Mouse (Mus musculus): ENCODE results near the gene Tnfaip6. TPM values are rescaled to one million over a fixed set of nuclear protein-coding genes. Genes with fewer than 3 reads are reported as not detected.
A peak's percentile ranks its signal among the peaks of the same experiment; 100 is the strongest.
"Not testable (repeated sequence)": the region's sequence is repeated elsewhere in the genome, so short reads cannot be mapped to it uniquely, and the experiment has no call there.

Gene Tnfaip6
- 0.22 and 0.34 TPM in 2 replicates for polyA plus RNA-seq (2015; fragmentation: Nextera tagmentation; extraction: Ambion mirVana)

DNA sequence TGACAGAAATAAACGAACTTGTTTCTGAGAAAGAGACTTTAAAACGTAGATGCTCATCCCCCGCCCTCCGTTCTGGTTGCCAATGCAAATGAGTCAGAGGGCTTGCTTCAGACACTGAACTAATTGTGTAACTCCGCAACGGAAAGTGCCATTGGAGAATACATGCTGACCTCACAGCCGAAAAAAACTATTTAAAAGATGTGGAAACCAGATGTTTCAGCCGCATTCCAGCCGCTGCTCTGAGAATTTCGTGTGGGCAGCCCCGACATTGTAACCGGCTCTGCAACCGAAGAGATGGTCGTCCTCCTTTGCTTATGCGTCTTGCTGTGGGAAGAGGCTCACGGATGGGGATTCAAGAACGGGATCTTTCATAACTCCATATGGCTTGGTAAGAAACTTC, at the start of gene Tnfaip6:
TSS of gene Tnfaip6 (plus strand) at position 128 of the 400 bp plus-strand sequence.
- WGBS (ENCODE audit: insufficient replicate concordance) = 5% methylated on average over 17 of the region's 17 CpGs
- H3K4me1 ChIP-seq (ENCODE audit: insufficient read depth) = no peaks in the 10 kb centered on the region
- H3K4me2 ChIP-seq (ENCODE audit: low read depth, low read length) = peak within 1 kb of the TSS; percentile 66
- H3K4me3 ChIP-seq (ENCODE audit: low read depth, low read length) = peak within 1 kb of the TSS; percentile 38
- no peaks in the 10 kb centered on the region for H3K9me3 ChIP-seq (ENCODE audit: low read length)
- no peak within 1 kb of the TSS for H3K9ac ChIP-seq (replicated peaks)
- no peak for TF ChIP-seq CTCF (IDR thresholded peaks at IDR 0.05; ENCODE audit: low read depth)
- TF ChIP-seq EP300 (IDR thresholded peaks at IDR 0.05; ENCODE audit: low read depth) = peak; percentile 15; the same call in 1 of the 2 replicates
- H3K27me3 ChIP-seq (ENCODE audit: insufficient read depth, low read length) = 0 out of 2 replicates have a peak, but pooled peaks cover 3% of the 10 kb centered on the region
- DNase-seq (peak; percentile 62), ATAC-seq (peak; percentile 91)
- no peaks in the 10 kb centered on the region for H3K36me3 ChIP-seq (replicated peaks; ENCODE audit: insufficient read depth, low read length)
- no peak within 1 kb of the TSS for H3K27ac ChIP-seq (ENCODE audit: low read depth)

DNA sequence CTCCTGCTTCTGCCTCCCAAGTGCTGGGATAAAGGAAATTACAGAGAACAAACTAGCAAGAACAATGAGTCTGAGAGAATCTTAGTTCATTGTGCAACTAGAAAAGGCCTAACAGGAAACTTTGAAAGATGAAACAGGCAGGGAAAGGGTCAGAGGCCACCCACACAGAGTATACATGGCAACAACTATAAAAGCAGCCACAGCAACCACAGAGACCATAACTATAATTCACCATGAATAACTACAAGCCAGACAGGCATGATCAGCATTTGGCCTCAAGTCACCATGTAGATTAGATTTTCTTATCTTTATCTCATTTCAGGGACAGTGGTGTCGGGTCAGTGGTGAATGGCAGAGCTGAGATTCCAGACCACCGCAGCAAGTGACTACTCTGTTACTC, 48.2 kb upstream of the Tnfaip6 start:
- TF ChIP-seq CTCF (IDR thresholded peaks at IDR 0.05; ENCODE audit: low read depth) = no peak
- no peak for TF ChIP-seq EP300 (IDR thresholded peaks at IDR 0.05; ENCODE audit: low read depth)
- Histone ChIP-seq H3K27ac (ENCODE audit: low read depth) (no peak overlapping the region), H3K27me3 (ENCODE audit: insufficient read depth, low read length) (no peaks in the 10 kb centered on the region), H3K9ac (replicated peaks) (no peak overlapping the region), H3K4me1 (ENCODE audit: insufficient read depth) (no peaks in the 10 kb centered on the region), H3K4me2 (ENCODE audit: low read depth, low read length) (no peak overlapping the region), H3K36me3 (replicated peaks; ENCODE audit: insufficient read depth, low read length) (no peaks in the 10 kb centered on the region), H3K9me3 (ENCODE audit: low read length) (no peaks in the 10 kb centered on the region), H3K4me3 (ENCODE audit: low read depth, low read length) (no peak overlapping the region)
- ATAC-seq (no peak), DNase-seq (no peak)
- WGBS (ENCODE audit: insufficient replicate concordance) = 59% methylated on average over 2 of the region's 2 CpGs

DNA sequence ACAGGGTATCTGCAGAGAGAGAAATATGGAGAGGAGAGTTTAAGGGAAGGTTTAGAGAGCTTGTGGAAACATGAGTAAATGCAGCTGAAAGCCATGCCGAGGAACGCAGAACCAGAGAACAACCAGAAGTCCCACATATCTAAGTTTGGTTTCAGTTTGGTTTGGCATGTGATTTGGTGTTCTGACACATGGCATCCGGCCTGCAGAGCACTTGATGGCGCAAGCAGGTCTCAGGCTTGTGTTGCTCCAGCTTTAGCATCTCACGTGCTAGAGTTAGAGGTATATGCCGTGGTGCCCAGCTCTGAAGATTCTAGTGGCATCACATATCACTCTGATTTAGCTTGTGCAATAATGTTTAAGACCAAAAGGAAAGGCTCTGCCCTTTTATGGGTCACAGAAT, 46.4 kb upstream of the Tnfaip6 start:
- H3K4me3 ChIP-seq (ENCODE audit: low read depth, low read length) = no peak overlapping the region
- no peaks in the 10 kb centered on the region for H3K4me1 ChIP-seq (ENCODE audit: insufficient read depth)
- H3K9me3 ChIP-seq (ENCODE audit: low read length) = no peaks in the 10 kb centered on the region
- H3K27ac ChIP-seq (ENCODE audit: low read depth) = no peak overlapping the region
- H3K4me2 ChIP-seq (ENCODE audit: low read depth, low read length) = no peak overlapping the region
- ATAC-seq (no peak), DNase-seq (no peak)
- 73% methylated on average over 6 of the region's 6 CpGs for WGBS (ENCODE audit: insufficient replicate concordance)
- TF ChIP-seq EP300 (IDR thresholded peaks at IDR 0.05; ENCODE audit: low read depth) (no peak), CTCF (IDR thresholded peaks at IDR 0.05; ENCODE audit: low read depth) (no peak)
- no peaks in the 10 kb centered on the region for H3K27me3 ChIP-seq (ENCODE audit: insufficient read depth, low read length)
- H3K9ac ChIP-seq (replicated peaks) = no peak overlapping the region
- no peaks in the 10 kb centered on the region for H3K36me3 ChIP-seq (replicated peaks; ENCODE audit: insufficient read depth, low read length)

DNA sequence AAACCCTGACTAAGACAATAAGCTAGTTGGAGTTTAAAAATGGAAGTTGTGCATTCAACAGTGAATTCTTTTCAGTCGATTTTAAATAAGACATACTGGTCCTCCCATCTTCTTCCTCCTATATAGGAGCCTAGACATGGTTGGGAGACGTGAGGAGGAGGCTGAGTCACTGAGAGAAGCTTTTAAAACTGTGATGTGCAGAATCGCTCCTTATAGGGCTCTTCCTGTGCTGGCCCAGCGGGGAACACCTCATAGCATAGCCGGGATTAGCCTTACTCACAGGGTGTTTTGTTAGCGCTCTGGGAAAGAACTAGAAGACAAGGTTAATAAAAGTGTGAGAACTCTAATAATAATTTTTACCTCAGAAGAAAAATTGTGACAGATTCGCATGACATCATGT, 37.8 kb upstream of the Tnfaip6 start:
- Histone ChIP-seq H3K27ac (ENCODE audit: low read depth) (no peak overlapping the region), H3K4me1 (ENCODE audit: insufficient read depth) (no peaks in the 10 kb centered on the region), H3K9ac (replicated peaks) (no peak overlapping the region), H3K4me2 (ENCODE audit: low read depth, low read length) (no peak overlapping the region), H3K36me3 (replicated peaks; ENCODE audit: insufficient read depth, low read length) (no peaks in the 10 kb centered on the region), H3K27me3 (ENCODE audit: insufficient read depth, low read length) (no peaks in the 10 kb centered on the region), H3K9me3 (ENCODE audit: low read length) (no peaks in the 10 kb centered on the region), H3K4me3 (ENCODE audit: low read depth, low read length) (no peak overlapping the region)
- 68% methylated on average over 7 of the region's 7 CpGs for WGBS (ENCODE audit: insufficient replicate concordance)
- TF ChIP-seq CTCF (IDR thresholded peaks at IDR 0.05; ENCODE audit: low read depth) (no peak), EP300 (IDR thresholded peaks at IDR 0.05; ENCODE audit: low read depth) (no peak)
- ATAC-seq (no peak), DNase-seq (no peak)

DNA sequence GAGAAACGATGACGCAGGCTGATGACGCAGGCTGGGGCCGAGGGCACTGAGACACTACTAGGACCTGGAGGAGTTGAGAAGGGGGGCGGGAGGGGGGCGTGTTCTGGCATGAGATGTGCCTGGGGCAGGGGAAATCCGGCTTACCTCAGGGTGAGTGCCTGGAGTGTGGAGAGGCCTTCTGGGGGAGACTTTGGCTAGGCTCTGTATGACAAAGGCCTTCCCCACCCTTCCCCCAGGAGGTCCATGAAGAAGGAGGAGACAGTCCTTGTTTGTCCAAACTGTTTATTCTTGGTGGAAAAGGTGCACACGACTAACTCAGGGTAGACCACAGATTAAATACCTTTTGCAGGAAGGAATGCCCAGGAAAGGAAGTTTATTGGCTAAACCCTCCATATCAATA, 36.3 kb upstream of the Tnfaip6 start:
- 81% methylated on average over 8 of the region's 8 CpGs for WGBS (ENCODE audit: insufficient replicate concordance)
- Histone ChIP-seq H3K36me3 (replicated peaks; ENCODE audit: insufficient read depth, low read length) (no peaks in the 10 kb centered on the region), H3K4me2 (ENCODE audit: low read depth, low read length) (no peak overlapping the region), H3K9me3 (ENCODE audit: low read length) (no peaks in the 10 kb centered on the region), H3K27me3 (ENCODE audit: insufficient read depth, low read length) (no peaks in the 10 kb centered on the region), H3K9ac (replicated peaks) (no peak overlapping the region), H3K4me3 (ENCODE audit: low read depth, low read length) (no peak overlapping the region), H3K4me1 (ENCODE audit: insufficient read depth) (no peaks in the 10 kb centered on the region), H3K27ac (ENCODE audit: low read depth) (no peak overlapping the region)
- no peak for DNase-seq
- ATAC-seq = no peak
- TF ChIP-seq CTCF (IDR thresholded peaks at IDR 0.05; ENCODE audit: low read depth) (no peak), EP300 (IDR thresholded peaks at IDR 0.05; ENCODE audit: low read depth) (no peak)

DNA sequence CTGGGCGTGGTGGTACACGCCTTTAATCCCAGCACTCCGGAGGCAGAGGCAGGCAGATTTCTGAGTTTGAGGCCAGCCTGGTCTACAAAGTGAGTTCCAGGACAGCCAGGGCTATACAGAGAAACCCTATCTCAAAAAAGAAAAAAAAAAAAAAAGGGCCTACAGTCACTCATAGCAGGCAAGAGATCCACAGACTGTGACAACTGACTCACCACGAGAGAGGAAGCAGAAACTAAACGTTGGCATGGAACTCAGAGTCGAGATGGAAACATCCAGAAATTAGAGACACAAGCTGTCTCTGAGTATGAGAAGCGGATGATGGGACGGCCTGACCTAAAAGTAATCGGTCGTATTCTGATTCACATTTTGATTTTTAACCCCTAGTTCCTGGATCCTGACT, 35.5 kb upstream of the Tnfaip6 start:
- 75% methylated on average over 10 of the region's 10 CpGs for WGBS (ENCODE audit: insufficient replicate concordance)
- H3K4me2 ChIP-seq (ENCODE audit: low read depth, low read length); H3K4me1 ChIP-seq (ENCODE audit: insufficient read depth); ATAC-seq; H3K9ac ChIP-seq (replicated peaks); H3K4me3 ChIP-seq (ENCODE audit: low read depth, low read length); H3K27ac ChIP-seq (ENCODE audit: low read depth); DNase-seq; H3K27me3 ChIP-seq (ENCODE audit: insufficient read depth, low read length); H3K36me3 ChIP-seq (replicated peaks; ENCODE audit: insufficient read depth, low read length); H3K9me3 ChIP-seq (ENCODE audit: low read length): not testable (repeated sequence)

DNA sequence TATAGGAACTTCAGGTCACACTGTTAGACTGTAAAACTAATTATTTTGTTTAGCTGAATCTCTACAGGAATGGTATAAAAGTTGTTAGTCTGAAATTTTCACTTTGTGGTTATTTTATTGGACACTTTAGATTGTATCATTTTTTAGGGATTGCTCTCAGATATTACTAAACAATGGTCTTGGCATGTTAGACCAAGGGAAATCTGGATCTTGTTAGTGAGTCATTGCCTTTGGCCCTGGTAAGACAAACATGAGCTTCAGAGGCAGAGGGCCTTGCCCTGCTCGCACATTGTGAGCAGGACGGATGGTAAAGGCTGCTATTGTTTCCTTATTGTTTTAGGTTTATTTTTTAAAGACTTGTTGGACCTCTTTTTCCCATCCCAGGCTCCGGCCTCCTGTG, 31.4 kb upstream of the Tnfaip6 start:
- Histone ChIP-seq H3K27me3 (ENCODE audit: insufficient read depth, low read length) (no peaks in the 10 kb centered on the region), H3K27ac (ENCODE audit: low read depth) (no peak overlapping the region), H3K9ac (replicated peaks) (no peak overlapping the region), H3K4me2 (ENCODE audit: low read depth, low read length) (no peak overlapping the region), H3K4me1 (ENCODE audit: insufficient read depth) (no peaks in the 10 kb centered on the region), H3K4me3 (ENCODE audit: low read depth, low read length) (no peak overlapping the region), H3K36me3 (replicated peaks; ENCODE audit: insufficient read depth, low read length) (no peaks in the 10 kb centered on the region), H3K9me3 (ENCODE audit: low read length) (no peaks in the 10 kb centered on the region)
- WGBS (ENCODE audit: insufficient replicate concordance) = 78% methylated on average over 3 of the region's 3 CpGs
- no peak for DNase-seq
- no peak for ATAC-seq
- TF ChIP-seq CTCF (IDR thresholded peaks at IDR 0.05; ENCODE audit: low read depth) (no peak), EP300 (IDR thresholded peaks at IDR 0.05; ENCODE audit: low read depth) (no peak)

DNA sequence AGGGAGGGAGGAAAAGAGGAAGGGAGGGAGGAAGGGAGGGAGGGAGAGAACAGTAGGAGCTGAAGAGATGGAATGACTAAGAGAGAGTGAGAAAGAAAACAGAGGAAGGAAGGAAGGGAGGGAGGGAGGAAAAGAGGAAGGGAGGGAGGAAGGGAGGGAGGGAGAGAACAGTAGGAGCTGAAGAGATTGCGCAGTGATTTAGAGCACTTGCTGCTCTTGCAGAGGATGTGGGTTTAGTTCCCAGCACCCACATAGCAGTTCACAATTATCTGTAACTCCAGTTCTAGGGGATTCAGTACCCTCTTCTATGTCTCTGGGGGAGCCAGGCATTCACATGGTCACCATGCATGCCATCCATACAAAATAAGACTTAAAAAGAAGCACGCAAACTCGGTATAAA, 26.0 kb upstream of the Tnfaip6 start:
- H3K9ac ChIP-seq (replicated peaks); H3K27me3 ChIP-seq (ENCODE audit: insufficient read depth, low read length); H3K9me3 ChIP-seq (ENCODE audit: low read length); H3K4me1 ChIP-seq (ENCODE audit: insufficient read depth); H3K27ac ChIP-seq (ENCODE audit: low read depth); H3K4me2 ChIP-seq (ENCODE audit: low read depth, low read length); ATAC-seq; DNase-seq; H3K36me3 ChIP-seq (replicated peaks; ENCODE audit: insufficient read depth, low read length); H3K4me3 ChIP-seq (ENCODE audit: low read depth, low read length): not testable (repeated sequence)
- WGBS (ENCODE audit: insufficient replicate concordance) = 79% methylated on average over 3 of the region's 3 CpGs
